Mouse (Mus musculus): Measurements from ENCODE around the gene Olfr1511. TPM values are rescaled to one million over a fixed set of nuclear protein-coding genes. Genes with fewer than 3 reads are reported as not detected.
"Not testable (repeated sequence)": the region's sequence is repeated elsewhere in the genome, so short reads cannot be mapped to it uniquely, and the experiment has no call there.

Olfr1511 gene
- not detected in 2 replicates for polyA plus RNA-seq (2015; fragmentation: Nextera tagmentation; extraction: Ambion mirVana)

- no peak within 1 kb of the TSS for H3K4me2 ChIP-seq (replicated peaks)
- WGBS, result 70% methylated on average over 4 of the region's 4 CpGs
Observed at GRCm38 (mm10) chr14:52397279-52397678, at the start of gene Olfr1511. Olfr1511 (minus strand) TSS chr14:52397379.

GRCm38 (mm10) chr14:52442690-52443089 is 45.5 kb upstream of the Olfr1511 start, which contains the start of gene Olfr1509:
Olfr1509 (plus strand) TSS chr14:52442990.
- Histone ChIP-seq H3K27me3 (no peaks in the 10 kb centered on the region), H3K4me2 (replicated peaks) (no peak within 1 kb of the TSS), H3K9me3 (no peaks in the 10 kb centered on the region), H3K4me1 (no peaks in the 10 kb centered on the region), H3K27ac (no peak within 1 kb of the TSS), H3K4me3 (no peak within 1 kb of the TSS), H3K36me3 (no peaks in the 10 kb centered on the region), H3K9ac (no peak within 1 kb of the TSS)
- ATAC-seq (ENCODE audit: low FRiP score, low read depth), result no peak

More at GRCm38 (mm10) chr14:52397279-52397678, at the start of gene Olfr1511:
- no peak within 1 kb of the TSS for H3K27ac ChIP-seq
- H3K9me3 ChIP-seq, result no peaks in the 10 kb centered on the region
- no peaks in the 10 kb centered on the region for H3K4me1 ChIP-seq
- H3K9ac ChIP-seq, result no peak within 1 kb of the TSS
- no peaks in the 10 kb centered on the region for H3K36me3 ChIP-seq
- H3K27me3 ChIP-seq, result no peaks in the 10 kb centered on the region
- H3K4me3 ChIP-seq, result no peak within 1 kb of the TSS
- no peak for ATAC-seq (ENCODE audit: low FRiP score, low read depth)

- H3K9ac ChIP-seq, result no peak overlapping the region
- no peaks in the 10 kb centered on the region for H3K36me3 ChIP-seq
- H3K27ac ChIP-seq, result no peak overlapping the region
- no peak overlapping the region for H3K4me2 ChIP-seq (replicated peaks)
- H3K4me3 ChIP-seq, result no peak overlapping the region
- no peaks in the 10 kb centered on the region for H3K27me3 ChIP-seq
- no peaks in the 10 kb centered on the region for H3K4me1 ChIP-seq
- no peak for ATAC-seq (ENCODE audit: low FRiP score, low read depth)
- H3K9me3 ChIP-seq, result no peaks in the 10 kb centered on the region
- WGBS, result 94% methylated on average over 1 of the region's 1 CpGs
Observed at GRCm38 (mm10) chr14:52427686-52428085, 30.5 kb upstream of the Olfr1511 start.

DNA sequence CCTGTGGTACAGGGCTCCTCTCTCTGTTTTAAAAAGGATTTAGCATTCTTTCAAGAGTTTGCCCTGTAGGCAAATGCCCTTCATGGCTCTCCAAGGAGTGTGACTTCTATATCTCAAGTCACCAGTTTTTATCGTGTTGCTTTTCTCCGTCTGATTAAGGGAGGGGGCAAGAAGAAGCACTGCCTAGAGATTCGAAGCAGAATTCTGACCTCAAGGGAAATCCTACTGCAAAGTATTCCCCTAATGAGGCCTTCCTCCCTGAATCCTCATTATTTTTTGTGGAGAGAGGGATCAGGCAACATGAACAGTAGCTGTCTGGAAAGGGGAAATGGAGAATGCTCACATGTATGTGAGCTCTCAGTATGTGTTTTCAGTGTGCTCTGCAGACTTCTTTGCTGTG is 17.1 kb upstream of the Olfr1511 start, which contains the start of gene Olfr1510:
TSS of gene Olfr1510 (minus strand) at position 101 of the 400 bp plus-strand sequence.
- WGBS, result 93% methylated on average over 3 of the region's 3 CpGs
- H3K4me1 ChIP-seq, result no peaks in the 10 kb centered on the region
- no peaks in the 10 kb centered on the region for H3K27me3 ChIP-seq
- no peaks in the 10 kb centered on the region for H3K9me3 ChIP-seq
- H3K36me3 ChIP-seq, result no peaks in the 10 kb centered on the region
- no peak within 1 kb of the TSS for H3K27ac ChIP-seq
- no peak within 1 kb of the TSS for H3K9ac ChIP-seq
- H3K4me2 ChIP-seq (replicated peaks), result no peak within 1 kb of the TSS
- no peak for ATAC-seq (ENCODE audit: low FRiP score, low read depth)
- H3K4me3 ChIP-seq, result no peak within 1 kb of the TSS

- not testable (repeated sequence) for H3K4me1 ChIP-seq; H3K27me3 ChIP-seq; H3K4me3 ChIP-seq; H3K36me3 ChIP-seq; H3K27ac ChIP-seq; H3K9ac ChIP-seq; H3K9me3 ChIP-seq; ATAC-seq (ENCODE audit: low FRiP score, low read depth); H3K4me2 ChIP-seq (replicated peaks)
- 77% methylated on average over 7 of the region's 10 CpGs for WGBS
Observed at GRCm38 (mm10) chr14:52410142-52410919, 13.2 kb upstream of the Olfr1511 start.

GRCm38 (mm10) chr14:52390084-52390848 is 6.9 kb downstream of the Olfr1511 start:
- not testable (repeated sequence) for H3K4me3 ChIP-seq; H3K9me3 ChIP-seq; H3K27ac ChIP-seq; H3K27me3 ChIP-seq; H3K36me3 ChIP-seq; H3K9ac ChIP-seq; H3K4me2 ChIP-seq (replicated peaks); H3K4me1 ChIP-seq; ATAC-seq (ENCODE audit: low FRiP score, low read depth)
- 91% methylated on average over 9 of the region's 9 CpGs for WGBS

GRCm38 (mm10) chr14:52379068-52379467 is 18.1 kb downstream of the Olfr1511 start, which contains the start of gene Olfr1512:
Olfr1512 (minus strand) TSS chr14:52379168.
- ATAC-seq (ENCODE audit: low FRiP score, low read depth), result no peak
- whole genome bisulfite sequencing, result 71% methylated on average over 2 of the region's 2 CpGs
- H3K36me3 ChIP-seq, result no peaks in the 10 kb centered on the region
- H3K27me3 ChIP-seq, result no peaks in the 10 kb centered on the region
- H3K4me2 ChIP-seq (replicated peaks), result no peak within 1 kb of the TSS
- no peaks in the 10 kb centered on the region for H3K4me1 ChIP-seq
- no peak within 1 kb of the TSS for H3K9ac ChIP-seq
- no peak within 1 kb of the TSS for H3K27ac ChIP-seq
- no peak within 1 kb of the TSS for H3K4me3 ChIP-seq
- H3K9me3 ChIP-seq, result no peaks in the 10 kb centered on the region

GRCm38 (mm10) chr14:52368741-52369140 is 28.4 kb downstream of the Olfr1511 start:
- ATAC-seq (ENCODE audit: low FRiP score, low read depth), result no peak
- Histone ChIP-seq H3K27me3 (no peaks in the 10 kb centered on the region), H3K4me3 (no peak overlapping the region), H3K4me1 (no peaks in the 10 kb centered on the region), H3K9me3 (no peaks in the 10 kb centered on the region), H3K9ac (no peak overlapping the region), H3K27ac (no peak overlapping the region), H3K36me3 (no peaks in the 10 kb centered on the region), H3K4me2 (replicated peaks) (no peak overlapping the region)
- whole genome bisulfite sequencing, result 91% methylated on average over 3 of the region's 3 CpGs

DNA sequence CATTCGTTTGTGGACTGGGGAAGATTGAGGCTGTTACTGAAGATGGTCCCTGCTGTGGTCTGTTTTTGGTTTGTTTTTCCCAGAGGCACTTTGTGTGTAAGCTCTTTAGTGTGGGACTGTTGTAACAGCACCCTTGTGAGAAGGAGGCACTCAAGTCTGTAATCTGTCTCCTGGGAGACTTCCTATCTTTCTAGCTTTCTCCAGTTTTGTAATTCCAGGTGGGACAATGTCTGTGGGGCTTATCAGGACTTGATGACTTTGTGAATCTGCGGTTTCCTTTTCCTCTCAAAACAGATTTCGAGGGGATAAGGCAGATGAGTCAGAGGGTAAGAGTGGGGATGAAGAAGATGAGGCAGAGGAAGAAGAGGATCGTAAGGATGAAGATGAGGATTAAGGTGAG is 40.9 kb downstream of the Olfr1511 start, which contains the start of gene Olfr1513:
TSS of gene Olfr1513 (minus strand) at position 101 of the 400 bp plus-strand sequence.
- Histone ChIP-seq H3K36me3 (no peaks in the 10 kb centered on the region), H3K4me2 (replicated peaks) (no peak within 1 kb of the TSS), H3K4me1 (no peaks in the 10 kb centered on the region), H3K9ac (no peak within 1 kb of the TSS), H3K9me3 (no peaks in the 10 kb centered on the region), H3K27ac (no peak within 1 kb of the TSS), H3K4me3 (no peak within 1 kb of the TSS), H3K27me3 (no peaks in the 10 kb centered on the region)
- no peak for ATAC-seq (ENCODE audit: low FRiP score, low read depth)
- WGBS, result 76% methylated on average over 4 of the region's 4 CpGs

Other genes with a start within 250 kb of the Olfr1511 start
- 72.3 and 74.0 TPM in 2 replicates for gene Supt16, start 200.0 kb downstream of the Olfr1511 start, polyA plus RNA-seq (2015; fragmentation: Nextera tagmentation; extraction: Ambion mirVana)
- gene Chd8, start 139.6 kb downstream of the Olfr1511 start, polyA plus RNA-seq (2015; fragmentation: Nextera tagmentation; extraction: Ambion mirVana), result 36.6 and 50.3 TPM in 2 replicates
- 47.9 and 48.2 TPM in 2 replicates for gene Tox4, start 118.2 kb downstream of the Olfr1511 start, polyA plus RNA-seq (2015; fragmentation: Nextera tagmentation; extraction: Ambion mirVana)
- 25.9 and 30.4 TPM in 2 replicates for gene Rab2b, start 117.8 kb downstream of the Olfr1511 start, polyA plus RNA-seq (2015; fragmentation: Nextera tagmentation; extraction: Ambion mirVana)
- 49.3 and 51.2 TPM in 2 replicates for gene Mettl3, start 92.3 kb downstream of the Olfr1511 start, polyA plus RNA-seq (2015; fragmentation: Nextera tagmentation; extraction: Ambion mirVana)
- 24.3 and 27.0 TPM in 2 replicates for gene Sall2, start 68.6 kb downstream of the Olfr1511 start, polyA plus RNA-seq (2015; fragmentation: Nextera tagmentation; extraction: Ambion mirVana)
- 0.05 TPM in 1 of 2 replicates, not detected in the other for gene Olfr1513, start 41.0 kb downstream of the Olfr1511 start, polyA plus RNA-seq (2015; fragmentation: Nextera tagmentation; extraction: Ambion mirVana)
- gene Olfr1512, start 18.2 kb downstream of the Olfr1511 start, polyA plus RNA-seq (2015; fragmentation: Nextera tagmentation; extraction: Ambion mirVana), result not detected in 2 replicates
- not detected in 2 replicates for gene Olfr1510, start 17.0 kb upstream of the Olfr1511 start, polyA plus RNA-seq (2015; fragmentation: Nextera tagmentation; extraction: Ambion mirVana)
- not detected in 2 replicates for gene Olfr1509, start 45.6 kb upstream of the Olfr1511 start, polyA plus RNA-seq (2015; fragmentation: Nextera tagmentation; extraction: Ambion mirVana)
- gene Olfr1508, start 70.1 kb upstream of the Olfr1511 start, polyA plus RNA-seq (2015; fragmentation: Nextera tagmentation; extraction: Ambion mirVana), result not detected in 2 replicates
- gene Olfr1507, start 98.4 kb upstream of the Olfr1511 start, polyA plus RNA-seq (2015; fragmentation: Nextera tagmentation; extraction: Ambion mirVana), result not detected in 2 replicates

Measured in limb, embryonic 13.5 days (tissue).